Mouse (Mus musculus): ENCODE measurements around the gene Lhx8. TPM values are rescaled to one million over a fixed set of nuclear protein-coding genes. Genes with fewer than 3 reads are reported as not detected.
A peak's percentile ranks its signal among the peaks of the same experiment; 100 is the strongest.

Lhx8 gene
- total and polyA plus RNA-seq, 3 experiments = 0.16 TPM; not detected in 2

GRCm38 (mm10) chr3:154274681-154275080, 55.8 kb downstream of the Lhx8 start:
- ATAC-seq (ENCODE audit: extremely low read depth, insufficient number of reproducible peaks, low FRiP score, poor library complexity, severe bottlenecking) (no peak), DNase-seq (ENCODE audit: low spot score) (no peak)
- H3K27me3 ChIP-seq (ENCODE audit: insufficient read depth, low read length) = no peaks in the 10 kb centered on the region
- no peak for TF ChIP-seq GATA2 (IDR thresholded peaks at IDR 0.05; ENCODE audit: borderline replicate concordance, low read depth, low read length)
- TF ChIP-seq CTCF (IDR thresholded peaks at IDR 0.05; ENCODE audit: low read depth, low read length) = no peak
- no peak for TF ChIP-seq TAL1 (conservative IDR thresholded peaks at IDR 0.05; ENCODE audit: low read depth, low read length)
- TF ChIP-seq POLR2AphosphoS5 (IDR thresholded peaks at IDR 0.05; ENCODE audit: insufficient replicate concordance, low read depth, low read length) = no peak
- TF ChIP-seq GATA1 (IDR thresholded peaks at IDR 0.05; ENCODE audit: borderline replicate concordance, low read length) = no peak
- peaks cover 39% of the 10 kb centered on the region for H3K9me3 ChIP-seq (replicated peaks)
- no peaks in the 10 kb centered on the region for H3K36me3 ChIP-seq (replicated peaks)
- no peaks in the 10 kb centered on the region for H3K4me1 ChIP-seq (ENCODE audit: insufficient read depth, low read depth, low read length)
- no peak overlapping the region for H3K4me3 ChIP-seq (ENCODE audit: low read depth, low read length)

GRCm38 (mm10) chr3:154269757-154270366, 60.6 kb downstream of the Lhx8 start:
- Histone ChIP-seq H3K4me3 (ENCODE audit: low read depth, low read length) (no peak overlapping the region), H3K36me3 (replicated peaks) (no peaks in the 10 kb centered on the region), H3K9me3 (replicated peaks) (peaks cover 34% of the 10 kb centered on the region), H3K4me1 (ENCODE audit: insufficient read depth, low read depth, low read length) (no peaks in the 10 kb centered on the region), H3K27me3 (ENCODE audit: insufficient read depth, low read length) (no peaks in the 10 kb centered on the region)
- TF ChIP-seq TAL1 (conservative IDR thresholded peaks at IDR 0.05; ENCODE audit: low read depth, low read length) (no peak), CTCF (IDR thresholded peaks at IDR 0.05; ENCODE audit: low read depth, low read length) (peak; percentile 31)
- ATAC-seq (ENCODE audit: extremely low read depth, insufficient number of reproducible peaks, low FRiP score, poor library complexity, severe bottlenecking) (peak; percentile 42), DNase-seq (ENCODE audit: low spot score) (no peak)

DNA sequence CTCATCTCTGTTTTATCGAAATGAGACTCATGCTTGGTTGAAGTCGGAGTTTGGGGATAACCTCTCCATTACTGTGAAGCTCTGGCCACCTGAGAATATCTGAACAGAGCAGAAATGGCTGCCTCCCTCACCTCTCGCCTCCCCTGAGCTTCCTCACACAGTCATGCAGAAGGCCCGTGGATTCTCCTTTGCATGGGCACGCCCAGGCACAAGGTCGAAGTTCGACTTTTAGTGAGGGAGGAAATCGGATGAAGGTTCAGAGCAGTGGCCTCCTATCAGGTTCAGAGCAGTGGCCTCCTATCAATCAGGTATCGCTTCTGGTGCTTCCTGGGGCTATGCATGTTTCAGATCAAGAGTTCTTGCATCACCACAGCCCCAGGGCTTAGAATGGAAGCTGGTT, 62.1 kb downstream of the Lhx8 start:
- Histone ChIP-seq H3K4me3 (ENCODE audit: low read depth, low read length) (no peak overlapping the region), H3K4me1 (ENCODE audit: insufficient read depth, low read depth, low read length) (no peaks in the 10 kb centered on the region), H3K27me3 (ENCODE audit: insufficient read depth, low read length) (no peaks in the 10 kb centered on the region), H3K36me3 (replicated peaks) (no peaks in the 10 kb centered on the region), H3K9me3 (replicated peaks) (peaks cover 43% of the 10 kb centered on the region)
- ATAC-seq (ENCODE audit: extremely low read depth, insufficient number of reproducible peaks, low FRiP score, poor library complexity, severe bottlenecking) (no peak), DNase-seq (ENCODE audit: low spot score) (no peak)
- TF ChIP-seq GATA1 (IDR thresholded peaks at IDR 0.05; ENCODE audit: borderline replicate concordance, low read length) = no peak
- no peak for TF ChIP-seq POLR2AphosphoS5 (IDR thresholded peaks at IDR 0.05; ENCODE audit: insufficient replicate concordance, low read depth, low read length)
- TF ChIP-seq CTCF (IDR thresholded peaks at IDR 0.05; ENCODE audit: low read depth, low read length) = no peak
- TF ChIP-seq TAL1 (conservative IDR thresholded peaks at IDR 0.05; ENCODE audit: low read depth, low read length) = no peak
- no peak for TF ChIP-seq GATA2 (IDR thresholded peaks at IDR 0.05; ENCODE audit: borderline replicate concordance, low read depth, low read length)

GRCm38 (mm10) chr3:154257312-154257711, 73.1 kb downstream of the Lhx8 start:
- Histone ChIP-seq H3K4me1 (ENCODE audit: insufficient read depth, low read depth, low read length) (no peaks in the 10 kb centered on the region), H3K9me3 (replicated peaks) (peaks cover 44% of the 10 kb centered on the region), H3K4me3 (ENCODE audit: low read depth, low read length) (no peak overlapping the region), H3K36me3 (replicated peaks) (no peaks in the 10 kb centered on the region), H3K27me3 (ENCODE audit: insufficient read depth, low read length) (no peaks in the 10 kb centered on the region)
- ATAC-seq (ENCODE audit: extremely low read depth, insufficient number of reproducible peaks, low FRiP score, poor library complexity, severe bottlenecking) (no peak), DNase-seq (ENCODE audit: low spot score) (no peak)
- TF ChIP-seq POLR2AphosphoS5 (IDR thresholded peaks at IDR 0.05; ENCODE audit: insufficient replicate concordance, low read depth, low read length) (no peak), GATA1 (IDR thresholded peaks at IDR 0.05; ENCODE audit: borderline replicate concordance, low read length) (no peak), GATA2 (IDR thresholded peaks at IDR 0.05; ENCODE audit: borderline replicate concordance, low read depth, low read length) (no peak), TAL1 (conservative IDR thresholded peaks at IDR 0.05; ENCODE audit: low read depth, low read length) (no peak), CTCF (IDR thresholded peaks at IDR 0.05; ENCODE audit: low read depth, low read length) (no peak)

All from G1E (cell line).